10 mouse cellular contexts compared by ENCODE assay signal in genomic region chr5:112029955-112030354, GRCm38 (mm10).
DNase-seq lines count a peak whose midpoint lies in the region; ATAC-seq and TF ChIP-seq lines count a peak whose summit lies in the region.
"Had no signal": no experiment of that assay in that cellular context is flagged by ENCODE, and none has a peak within 500 bp of the region (broad histone marks: within the 10 kb centered on the region; RNA-seq: fewer than 3 reads in every experiment).

No protein-coding gene starts in this region.

- no peak for TF ChIP-seq EP300 in lung, postnatal 0 days (IDR thresholded peaks at IDR 0.05)

- no peak overlapping the region for H3K4me2 ChIP-seq in forebrain, embryonic 15.5 days (replicated peaks)
- 0 out of 2 replicates have a peak overlapping the region, but pooled peaks have one; percentile 21 for H3K4me2 ChIP-seq in midbrain, embryonic 16.5 days (ENCODE audit: low read length)
- no peak overlapping the region for H3K4me2 ChIP-seq in lung, postnatal 0 days (replicated peaks; ENCODE audit: low read depth, low read length)

- WGBS in forebrain, embryonic 15.5 days, result 9% methylated on average over 11 of the region's 11 CpGs
- WGBS in midbrain, embryonic 16.5 days, result 12% methylated on average over 11 of the region's 11 CpGs
- WGBS in lung, postnatal 0 days, result 28% methylated on average over 9 of the region's 11 CpGs

- TF ChIP-seq CTCF in lung, postnatal 0 days (IDR thresholded peaks at IDR 0.05), result no peak

- H3K27me3 ChIP-seq in forebrain, embryonic 15.5 days, result no peaks in the 10 kb centered on the region
- H3K27me3 ChIP-seq in midbrain, embryonic 16.5 days (ENCODE audit: control insufficient read depth, insufficient read depth, low read depth, low read length), result no peaks in the 10 kb centered on the region
- H3K27me3 ChIP-seq in lung, postnatal 0 days (replicated peaks; ENCODE audit: insufficient read depth, low read length), result no peaks in the 10 kb centered on the region

- no peaks in the 10 kb centered on the region for H3K36me3 ChIP-seq in forebrain, embryonic 15.5 days
- H3K36me3 ChIP-seq in midbrain, embryonic 16.5 days (ENCODE audit: control insufficient read depth, insufficient read depth, low read length), result no peaks in the 10 kb centered on the region
- no peaks in the 10 kb centered on the region for H3K36me3 ChIP-seq in lung, postnatal 0 days (ENCODE audit: insufficient read depth, low read length)

- peaks cover 26% of the 10 kb centered on the region for H3K4me1 ChIP-seq in forebrain, embryonic 15.5 days
- peaks cover 18% of the 10 kb centered on the region for H3K4me1 ChIP-seq in midbrain, embryonic 16.5 days (ENCODE audit: control insufficient read depth, insufficient read depth, low read length)
- no peaks in the 10 kb centered on the region for H3K4me1 ChIP-seq in lung, postnatal 0 days (ENCODE audit: insufficient read depth, low read depth, low read length)

- no peaks in the 10 kb centered on the region for H3K9me3 ChIP-seq in forebrain, embryonic 15.5 days
- no peaks in the 10 kb centered on the region for H3K9me3 ChIP-seq in midbrain, embryonic 16.5 days (replicated peaks; ENCODE audit: control insufficient read depth, low read length, poor library complexity, severe bottlenecking)
- no peaks in the 10 kb centered on the region for H3K9me3 ChIP-seq in lung, postnatal 0 days (ENCODE audit: low read length)

- H3K9ac ChIP-seq in forebrain, embryonic 15.5 days (replicated peaks), result no peak overlapping the region
- 0 out of 2 replicates have a peak overlapping the region, but pooled peaks have one; percentile 32 for H3K9ac ChIP-seq in midbrain, embryonic 16.5 days (ENCODE audit: low read depth, low read length)
- no peak overlapping the region for H3K9ac ChIP-seq in lung, postnatal 0 days (replicated peaks; ENCODE audit: low read depth)

- peak; percentile 69 for ATAC-seq in forebrain, embryonic 15.5 days (replicated peaks)
- peak; percentile 90 for ATAC-seq in midbrain, embryonic 16.5 days
- ATAC-seq in lung, postnatal 0 days, result no peak

- DNase-seq in R1 (ENCODE audit: low read depth, low spot score), result peak; percentile 31
- peak; percentile 41 to 64 for DNase-seq in layer of hippocampus, adult 8-10 months (ENCODE audit: low spot score in 2 of 2)
- no peak for DNase-seq in lung, postnatal 0 days (ENCODE audit: low spot score)
- DNase-seq in urinary bladder, postnatal 14 days (ENCODE audit: low spot score), result no peak
- DNase-seq in thymus, postnatal 4 days, result no peak
- no peak for DNase-seq in ovary, postnatal 36 days (ENCODE audit: low spot score)
- DNase-seq: kidney, adult 18-20 months had no signal

- peak overlapping the region; percentile 77 for H3K27ac ChIP-seq in forebrain, embryonic 15.5 days (replicated peaks)
- H3K27ac ChIP-seq in midbrain, embryonic 16.5 days (ENCODE audit: low read length), result peak overlapping the region; percentile 85
- no peak overlapping the region for H3K27ac ChIP-seq in lung, postnatal 0 days (ENCODE audit: low read length)

- no peak overlapping the region for H3K4me3 ChIP-seq in forebrain, embryonic 15.5 days
- H3K4me3 ChIP-seq in midbrain, embryonic 16.5 days (ENCODE audit: low read depth, low read length), result no peak overlapping the region
- no peak overlapping the region for H3K4me3 ChIP-seq in lung, postnatal 0 days (ENCODE audit: low read depth, low read length)
- H3K4me3 ChIP-seq: myocyte had no signal

Comparison
In these comparisons a context has a peak if more than half of its experiments do, and no peak if none do; other contexts are left out.
1. DNase-seq: peak in R1 (single experiment) and layer of hippocampus, adult 8-10 months (2 of 2); none in lung, postnatal 0 days (single experiment), urinary bladder, postnatal 14 days (single experiment), thymus, postnatal 4 days (single experiment) and ovary, postnatal 36 days (single experiment).